ENCODE assay signal across 8 mouse cellular contexts in genomic region chr11:119127147-119127546, GRCm38 (mm10). TPM values are rescaled to one million over a fixed set of nuclear protein-coding genes. Genes with fewer than 3 reads are reported as not detected.
DNase-seq lines count a peak whose midpoint lies in the region; ATAC-seq and TF ChIP-seq lines count a peak whose summit lies in the region.

No protein-coding gene starts in this region.

- no peak overlapping the region for H3K4me3 ChIP-seq in C2C12 (ENCODE audit: insufficient read depth, poor library complexity, severe bottlenecking)
- H3K4me3 ChIP-seq in hindbrain, embryonic 15.5 days = no peak overlapping the region
- H3K4me3 ChIP-seq in lung, embryonic 15.5 days = no peak overlapping the region

- no peaks in the 10 kb centered on the region for H3K79me2 ChIP-seq in C2C12 (ENCODE audit: control insufficient read depth, insufficient read depth)

- peak; percentile 71 to 88 for DNase-seq in adrenal gland, adult (ENCODE audit: inconsistent age in 2 of 2, low spot score in 1 of 2)
- DNase-seq in adrenal gland, postnatal 4 days (ENCODE audit: low spot score in 2 of 2) = no peak
- DNase-seq in frontal cortex, postnatal 14 days (ENCODE audit: low spot score in 2 of 2) = no peak
- DNase-seq in layer of hippocampus, adult 9-10 months (ENCODE audit: low spot score) = no peak
- DNase-seq in thymus, postnatal 36 days = no peak

- no peaks in the 10 kb centered on the region for H3K9me3 ChIP-seq in hindbrain, embryonic 15.5 days
- H3K9me3 ChIP-seq in lung, embryonic 15.5 days = no peaks in the 10 kb centered on the region

- 0 out of 2 replicates have a peak overlapping the region, but pooled peaks have one; percentile 17 for H3K27ac ChIP-seq in hindbrain, embryonic 15.5 days (replicated peaks)
- peak overlapping the region; percentile 82 for H3K27ac ChIP-seq in lung, embryonic 15.5 days

- H3K9ac ChIP-seq in hindbrain, embryonic 15.5 days = no peak overlapping the region
- H3K9ac ChIP-seq in lung, embryonic 15.5 days = no peak overlapping the region

- no peaks in the 10 kb centered on the region for H3K27me3 ChIP-seq in C2C12 (ENCODE audit: control insufficient read depth, insufficient read depth, insufficient read length)
- no peaks in the 10 kb centered on the region for H3K27me3 ChIP-seq in hindbrain, embryonic 15.5 days
- peaks cover 10% of the 10 kb centered on the region; the same call in 1 of the 2 replicates for H3K27me3 ChIP-seq in lung, embryonic 15.5 days

- no peak for ATAC-seq in hindbrain, embryonic 15.5 days (ENCODE audit: low FRiP score, low read depth)
- ATAC-seq in lung, embryonic 15.5 days (ENCODE audit: borderline replicate concordance, extremely low read depth, low FRiP score, low TSS enrichment) = no peak

- H3K4me2 ChIP-seq in hindbrain, embryonic 15.5 days = 0 out of 2 replicates have a peak overlapping the region, but pooled peaks have one; percentile 18
- 0 out of 2 replicates have a peak overlapping the region, but pooled peaks have one; percentile 4 for H3K4me2 ChIP-seq in lung, embryonic 15.5 days

- H3K4me1 ChIP-seq in hindbrain, embryonic 15.5 days (replicated peaks) = peaks cover 54% of the 10 kb centered on the region
- peaks cover 56% of the 10 kb centered on the region for H3K4me1 ChIP-seq in lung, embryonic 15.5 days

- no peak for TF ChIP-seq CTCF in C2C12 (IDR thresholded peaks at IDR 0.05; ENCODE audit: control insufficient read depth, insufficient read depth, insufficient read length)

- H3K36me3 ChIP-seq in C2C12 (ENCODE audit: control insufficient read depth, insufficient read depth) = no peaks in the 10 kb centered on the region
- no peaks in the 10 kb centered on the region for H3K36me3 ChIP-seq in hindbrain, embryonic 15.5 days
- no peaks in the 10 kb centered on the region for H3K36me3 ChIP-seq in lung, embryonic 15.5 days

- H3K79me3 ChIP-seq in C2C12 (ENCODE audit: low read depth) = no peaks in the 10 kb centered on the region

- peak overlapping the region; percentile 16 for H3ac ChIP-seq in C2C12 (ENCODE audit: control insufficient read depth, insufficient read length, low read depth)

- WGBS in hindbrain, embryonic 15.5 days = 25% methylated on average over 12 of the region's 12 CpGs
- WGBS in lung, embryonic 15.5 days = 36% methylated on average over 12 of the region's 12 CpGs

TF ChIP-seq in C2C12, 6 proteins besides CTCF, POLR2A, EP300 and RAD21:
- TF ChIP-seq MAX (IDR thresholded peaks at IDR 0.05) (no peak), MYOD1 (IDR thresholded peaks at IDR 0.05; ENCODE audit: control insufficient read depth, insufficient read length, low read depth) (peak; percentile 33)

RNA-seq across cellular contexts. Expression of gene Cbx4, which starts 41.1 kb away (rescaled TPM):
- 10 to 100 TPM; 69.7 to 76.8 TPM for total RNA-seq in adrenal gland, postnatal 4 days (2021)
- 12.1 TPM for polyA plus RNA-seq in C2C12 (2012; fragmentation: generic; extraction: Trizol)
- 21.9 and 23.2 TPM in 2 replicates for polyA plus RNA-seq in hindbrain, embryonic 15.5 days (2015; fragmentation: Nextera tagmentation; extraction: Ambion mirVana)
- 13.3 and 14.1 TPM in 2 replicates for polyA plus RNA-seq in lung, embryonic 15.5 days (2015; fragmentation: Nextera tagmentation; extraction: Ambion mirVana)

Comparison
In these comparisons a context has a peak if more than half of its experiments do, and no peak if none do; other contexts are left out.
1. DNase-seq: peak in adrenal gland, adult (2 of 2); none in adrenal gland, postnatal 4 days (0 of 2), frontal cortex, postnatal 14 days (0 of 2), layer of hippocampus, adult 9-10 months (single experiment) and thymus, postnatal 36 days (0 of 2).